ENCODE assay signal across 9 mouse cellular contexts in genomic region chr2:166592034-166592912, GRCm38 (mm10).
DNase-seq lines count a peak whose midpoint lies in the region; ATAC-seq and TF ChIP-seq lines count a peak whose summit lies in the region.
"Had no signal": no experiment of that assay in that cellular context is flagged by ENCODE, and none has a peak within 500 bp of the region (broad histone marks: within the 10 kb centered on the region; RNA-seq: fewer than 3 reads in every experiment).

No protein-coding gene starts in this region.

- no peak overlapping the region for H3K4me2 ChIP-seq in forebrain, embryonic 15.5 days (replicated peaks)
- H3K4me2 ChIP-seq in hindbrain, embryonic 12.5 days (replicated peaks), result no peak overlapping the region

- H3K9me3 ChIP-seq in MEL (replicated peaks; ENCODE audit: insufficient read depth, low read length), result no peaks in the 10 kb centered on the region
- no peaks in the 10 kb centered on the region for H3K9me3 ChIP-seq in forebrain, embryonic 15.5 days
- H3K9me3 ChIP-seq in hindbrain, embryonic 12.5 days (replicated peaks), result no peaks in the 10 kb centered on the region

- H3K4me1 ChIP-seq in MEL (ENCODE audit: control insufficient read depth in 1 of 2, insufficient read depth in 2 of 2, low read length in 2 of 2), result no peaks in the 10 kb centered on the region
- no peaks in the 10 kb centered on the region for H3K4me1 ChIP-seq in forebrain, embryonic 15.5 days
- H3K4me1 ChIP-seq in hindbrain, embryonic 12.5 days, result peaks cover 3% of the 10 kb centered on the region; the same call in 1 of the 2 replicates

- TF ChIP-seq CTCF in MEL (IDR thresholded peaks at IDR 0.05 in 2 of 3, conservative IDR thresholded peaks at IDR 0.05 in 1 of 3; ENCODE audit: control insufficient read depth in 1 of 3, insufficient read depth in 1 of 3, low read depth in 2 of 3, low read length in 3 of 3, poor library complexity in 1 of 3, severe bottlenecking in 1 of 3), result peak; percentile 97 to 99 (median 98)

- H3K27ac ChIP-seq in MEL (ENCODE audit: control insufficient read depth, low read depth, low read length), result no peak overlapping the region
- H3K27ac ChIP-seq in forebrain, embryonic 15.5 days (replicated peaks), result no peak overlapping the region; the same call in 1 of the 2 replicates
- no peak overlapping the region for H3K27ac ChIP-seq in hindbrain, embryonic 12.5 days
- H3K27ac ChIP-seq: macrophage had no signal

- H3K4me3 ChIP-seq in MEL (ENCODE audit: control insufficient read depth in 1 of 2, insufficient read depth in 1 of 2, low read depth in 2 of 2, low read length in 2 of 2), result no peak overlapping the region
- no peak overlapping the region for H3K4me3 ChIP-seq in forebrain, embryonic 15.5 days
- H3K4me3 ChIP-seq in hindbrain, embryonic 12.5 days, result no peak overlapping the region

- H3K9ac ChIP-seq in MEL (ENCODE audit: control insufficient read depth, low read depth, low read length, poor library complexity, severe bottlenecking), result no peak overlapping the region
- H3K9ac ChIP-seq in forebrain, embryonic 15.5 days (replicated peaks), result no peak overlapping the region
- no peak overlapping the region for H3K9ac ChIP-seq in hindbrain, embryonic 12.5 days

- H3K79me2 ChIP-seq in MEL (ENCODE audit: control insufficient read depth, insufficient read depth, low read length, poor library complexity), result no peaks in the 10 kb centered on the region

- no peaks in the 10 kb centered on the region for H3K27me3 ChIP-seq in MEL (ENCODE audit: control insufficient read depth in 1 of 2, insufficient read depth in 2 of 2, low read length in 2 of 2)
- H3K27me3 ChIP-seq in forebrain, embryonic 15.5 days, result no peaks in the 10 kb centered on the region
- H3K27me3 ChIP-seq in hindbrain, embryonic 12.5 days, result no peaks in the 10 kb centered on the region

- TF ChIP-seq RAD21 in MEL (IDR thresholded peaks at IDR 0.05; ENCODE audit: low read depth, low read length), result peak; percentile 99

- WGBS in forebrain, embryonic 15.5 days, result 37% methylated on average over 21 of the region's 21 CpGs
- WGBS in hindbrain, embryonic 12.5 days, result 43% methylated on average over 21 of the region's 21 CpGs

- TF ChIP-seq EP300 in MEL (IDR thresholded peaks at IDR 0.05; ENCODE audit: low read depth in 1 of 2, low read length in 2 of 2), result no peak

- TF ChIP-seq POLR2A in MEL (IDR thresholded peaks at IDR 0.05; ENCODE audit: control insufficient read depth in 1 of 2, insufficient read depth in 1 of 2, low read depth in 1 of 2, low read length in 2 of 2, poor library complexity in 1 of 2), result no peak

- DNase-seq in MEL (ENCODE audit: low read depth, low spot score), result peak; percentile 67
- peak; percentile 64 for DNase-seq in c-Kit-positive CD71-positive TER-119-positive erythroid progenitor cells, embryonic 14.5 days (ENCODE audit: low spot score)
- DNase-seq in layer of hippocampus, postnatal 25 days (ENCODE audit: extremely low spot score in 1 of 2, low spot score in 1 of 2), result peak; percentile 84 to 90
- peak; percentile 83 to 88 for DNase-seq in right cerebral cortex, postnatal 10 days (ENCODE audit: low spot score in 2 of 2)
- DNase-seq in urinary bladder, postnatal 14 days (ENCODE audit: low spot score), result peak; percentile 76

- peak; percentile 68 for ATAC-seq in forebrain, embryonic 15.5 days (replicated peaks)
- peak; percentile 78 for ATAC-seq in hindbrain, embryonic 12.5 days (ENCODE audit: low FRiP score)
- peak; percentile 91 for ATAC-seq in megakaryocyte progenitor cell, adult 5-6 weeks (replicated peaks; ENCODE audit: poor library complexity)

- no peaks in the 10 kb centered on the region for H3K36me3 ChIP-seq in MEL (ENCODE audit: control insufficient read depth in 1 of 2, insufficient read depth in 2 of 2, low read length in 2 of 2)
- H3K36me3 ChIP-seq in forebrain, embryonic 15.5 days, result peaks cover 5% of the 10 kb centered on the region; the same call in 1 of the 2 replicates
- peaks cover 36% of the 10 kb centered on the region for H3K36me3 ChIP-seq in hindbrain, embryonic 12.5 days

TF ChIP-seq in MEL, 35 proteins besides CTCF, POLR2A, EP300 and RAD21:
- no peak for TF ChIP-seq ZKSCAN1 (IDR thresholded peaks at IDR 0.05; ENCODE audit: low read depth, low read length)
- TF ChIP-seq HCFC1 (IDR thresholded peaks at IDR 0.05; ENCODE audit: low read depth, low read length), result no peak
- peak; percentile 98 for TF ChIP-seq ZC3H11A (IDR thresholded peaks at IDR 0.05; ENCODE audit: low read depth, low read length)
- TF ChIP-seq MAX (IDR thresholded peaks at IDR 0.05; ENCODE audit: low read length), result no peak
- peak; percentile 99 for TF ChIP-seq SMC3 (IDR thresholded peaks at IDR 0.05; ENCODE audit: low read depth, low read length)
- TF ChIP-seq USF1 (IDR thresholded peaks at IDR 0.05; ENCODE audit: low read depth, low read length), result no peak
TF ChIP-seq in MEL: peak in this region for 2.
